Mouse (Mus musculus) intestine, postnatal 0 days (tissue): ENCODE results near the gene Fam3b. TPM values are rescaled to one million over a fixed set of nuclear protein-coding genes. Genes with fewer than 3 reads are reported as not detected.

Experiments
- ATAC-seq: fragments of 200-750 bp; cut with Nextera tagmentation; 2 replicates; pipeline ENCODE4 v1.8.0; 2017; ENCODE audit warnings: mild to moderate bottlenecking, moderate TSS enrichment, moderate library complexity
- H3K27ac ChIP-seq: fragments of 300-500 bp; sonication (generic); 2 replicates; pipeline ENCODE4 v1.5.1; 2014; ENCODE audit warnings: mild to moderate bottlenecking, low read depth, low read length, moderate library complexity
- H3K27me3 ChIP-seq: fragments of 300-500 bp; sonication (generic); replicated peaks from 2 replicates; pipeline ENCODE4 v1.6.1; 2014; ENCODE audit warnings: low read length, mixed read lengths; ENCODE audit not compliant: control insufficient read depth, insufficient read depth
- H3K36me3 ChIP-seq: fragments of 300-500 bp; sonication (generic); 2 replicates; pipeline ENCODE4 v1.6.1; 2014; ENCODE audit warnings: mild to moderate bottlenecking, moderate library complexity; ENCODE audit not compliant: control insufficient read depth, insufficient read depth
- H3K4me1 ChIP-seq: fragments of 300-500 bp; sonication (generic); replicated peaks from 2 replicates; pipeline ENCODE4 v1.6.1; 2014; ENCODE audit warnings: antibody characterized with exemption, low read length, mixed read lengths; ENCODE audit not compliant: control insufficient read depth, insufficient read depth
- H3K4me2 ChIP-seq: fragments of 300-500 bp; sonication (generic); replicated peaks from 2 replicates; pipeline ENCODE4 v1.6.1; 2014; ENCODE audit warnings: low read depth, mild to moderate bottlenecking, moderate library complexity
- H3K4me3 ChIP-seq: fragments of 300-500 bp; sonication (generic); 2 replicates; pipeline ENCODE4 v1.5.1; 2014; ENCODE audit warnings: low read depth, low read length
- H3K9ac ChIP-seq: fragments of 300-500 bp; sonication (generic); 2 replicates; pipeline ENCODE4 v1.6.1; 2014; ENCODE audit warnings: mild to moderate bottlenecking, low read depth, low read length
- H3K9me3 ChIP-seq: fragments of 300-500 bp; sonication (generic); 2 replicates; pipeline ENCODE4 v1.6.1; 2016; ENCODE audit warnings: mixed run types; ENCODE audit not compliant: control insufficient read depth
- CTCF ChIP-seq: sonication (generic); IDR thresholded peaks from 2 replicates; pipeline ENCODE4 v1.5.1; 2016; ENCODE audit warnings: low read depth, mild to moderate bottlenecking, control low read depth, antibody characterized with exemption, moderate library complexity
- WGBS: fragments of 180-500 bp; shearing (Covaris S2); extraction: QIAGEN DNeasy Blood & Tissue Kit; methylation state at CpG from one replicate; pipeline ENCODE4 v1.1.7; 2014; 5-methylcytosine and 5-hydroxymethylcytosine counted together
- polyA plus RNA-seq: library from polyadenylated mRNA; unstranded; fragments of >200 nt; fragmentation: Nextera tagmentation; extraction: Ambion mirVana; gene quantifications from 2 replicates; pipeline ENCODE4 v1.2.1, GENCODE M21; 2015

Fam3b gene
- polyA plus RNA-seq, 1 experiment from 2014 or later: 5.8 TPM

DNA sequence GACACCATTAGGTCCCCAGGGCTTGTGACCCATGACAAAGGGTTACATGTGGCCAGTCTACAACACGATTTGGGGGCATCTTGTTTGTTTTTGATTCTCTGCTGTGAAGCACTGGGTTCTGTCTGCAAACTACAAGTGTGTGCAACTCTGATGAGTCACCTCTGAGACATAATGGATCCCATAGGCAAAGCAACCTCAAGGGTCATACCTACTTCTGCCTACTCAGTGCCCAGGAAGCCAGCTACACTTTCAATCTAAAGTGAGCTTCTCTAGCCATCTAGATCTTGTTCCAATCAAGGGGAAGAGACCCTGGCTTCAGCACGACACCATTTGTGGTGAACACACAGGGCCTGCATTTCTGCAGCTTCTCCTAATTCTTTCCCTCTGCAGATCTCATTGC, 53.3 kb downstream of the Fam3b start:
- Histone ChIP-seq H3K27me3 (no peaks in the 10 kb centered on the region), H3K4me2 (no peak overlapping the region), H3K4me3 (no peak overlapping the region), H3K27ac (no peak overlapping the region), H3K9me3 (no peaks in the 10 kb centered on the region), H3K9ac (no peak overlapping the region), H3K36me3 (no peaks in the 10 kb centered on the region), H3K4me1 (no peaks in the 10 kb centered on the region)
- no peak for TF ChIP-seq CTCF
- WGBS: 77% methylated on average over 2 of the region's 2 CpGs
- no peak for ATAC-seq

DNA sequence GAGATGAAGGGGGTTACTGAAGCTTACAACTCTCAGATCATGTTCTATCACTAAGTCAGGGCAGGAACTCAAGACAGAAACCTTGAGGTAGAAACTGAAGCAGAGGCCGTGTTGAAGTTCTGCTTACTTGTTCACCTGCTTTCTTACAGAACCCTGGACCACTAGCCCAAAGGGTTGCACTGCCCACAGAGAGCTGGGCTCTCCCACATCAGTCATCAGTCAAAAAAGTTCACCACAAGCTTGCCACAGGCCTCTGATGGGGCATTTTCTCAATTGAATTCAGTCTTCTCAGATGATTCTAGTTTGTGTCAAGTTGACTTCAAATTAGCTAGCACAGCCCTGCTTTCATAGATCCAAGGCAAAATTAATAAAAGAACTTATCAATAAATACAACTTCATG, 54.8 kb downstream of the Fam3b start:
- TF ChIP-seq CTCF: no peak
- H3K9me3 ChIP-seq: no peaks in the 10 kb centered on the region
- no peaks in the 10 kb centered on the region for H3K4me1 ChIP-seq
- H3K27ac ChIP-seq: no peak overlapping the region
- 80% methylated on average over 1 of the region's 1 CpGs for WGBS
- H3K9ac ChIP-seq: no peak overlapping the region
- no peak for ATAC-seq
- H3K4me3 ChIP-seq: no peak overlapping the region
- H3K27me3 ChIP-seq: no peaks in the 10 kb centered on the region
- H3K4me2 ChIP-seq: no peak overlapping the region
- no peaks in the 10 kb centered on the region for H3K36me3 ChIP-seq

DNA sequence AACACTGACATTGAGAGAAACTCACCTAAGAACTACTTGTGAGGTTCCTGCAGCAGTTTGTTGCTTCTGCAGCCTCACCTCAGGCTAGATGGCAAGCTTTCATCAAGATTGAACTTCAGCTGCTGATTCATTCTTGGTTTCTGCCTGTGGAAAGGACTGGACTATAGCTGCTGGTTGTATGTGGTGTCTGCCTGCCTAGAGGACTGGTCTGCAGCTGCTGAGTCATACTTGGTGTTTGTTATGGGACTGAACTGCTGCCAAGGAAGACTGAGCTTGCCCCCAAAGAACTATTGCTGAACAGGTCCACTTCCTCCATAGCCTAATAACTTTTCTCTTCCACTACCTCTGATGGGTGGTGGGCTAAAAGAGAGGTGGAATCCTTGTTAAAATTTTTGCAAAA, 67.2 kb downstream of the Fam3b start:
- Histone ChIP-seq H3K27me3 (no peaks in the 10 kb centered on the region), H3K4me1 (no peaks in the 10 kb centered on the region)
- TF ChIP-seq CTCF: no peak

DNA sequence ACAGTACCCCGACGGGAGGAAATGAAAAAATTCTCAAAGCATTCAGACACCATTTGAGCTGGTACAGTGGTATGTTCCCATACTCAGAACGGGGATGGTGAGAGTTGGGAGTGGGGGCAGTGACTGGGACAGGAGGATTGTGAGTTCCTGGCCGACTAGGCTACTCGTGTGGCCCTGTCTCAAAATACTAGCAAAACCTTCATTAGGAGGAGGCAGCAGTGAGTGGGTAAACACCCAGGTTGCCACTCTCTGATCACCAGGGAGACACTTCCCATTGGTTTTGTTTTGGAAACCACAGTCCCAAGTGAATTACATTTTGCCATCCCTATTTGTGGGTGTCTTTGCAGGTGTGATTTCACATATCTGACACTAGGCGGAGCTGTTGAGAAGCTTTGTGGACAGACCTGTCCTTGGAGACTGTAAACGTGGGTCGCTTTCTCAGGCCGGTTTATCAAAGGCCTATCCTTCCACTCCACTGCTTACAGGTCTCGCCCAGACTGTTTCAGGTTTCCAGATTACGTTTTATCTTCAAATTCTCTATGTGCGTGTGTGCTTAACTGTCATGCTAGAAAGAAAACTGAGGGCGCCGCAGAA, 70.8 kb downstream of the Fam3b start:
- peak; percentile 60; the same call in 1 of the 2 replicates for ATAC-seq
- WGBS: 47% methylated on average over 14 of the region's 14 CpGs
- H3K4me3 ChIP-seq: no peak overlapping the region

More for the DNA sequence above, 67.2 kb downstream of the Fam3b start:
- no peak for ATAC-seq
- H3K27ac ChIP-seq: no peak overlapping the region
- no peak overlapping the region for H3K4me3 ChIP-seq
- H3K9me3 ChIP-seq: no peaks in the 10 kb centered on the region
- H3K4me2 ChIP-seq: no peak overlapping the region
- no peaks in the 10 kb centered on the region for H3K36me3 ChIP-seq
- no peak overlapping the region for H3K9ac ChIP-seq

DNA sequence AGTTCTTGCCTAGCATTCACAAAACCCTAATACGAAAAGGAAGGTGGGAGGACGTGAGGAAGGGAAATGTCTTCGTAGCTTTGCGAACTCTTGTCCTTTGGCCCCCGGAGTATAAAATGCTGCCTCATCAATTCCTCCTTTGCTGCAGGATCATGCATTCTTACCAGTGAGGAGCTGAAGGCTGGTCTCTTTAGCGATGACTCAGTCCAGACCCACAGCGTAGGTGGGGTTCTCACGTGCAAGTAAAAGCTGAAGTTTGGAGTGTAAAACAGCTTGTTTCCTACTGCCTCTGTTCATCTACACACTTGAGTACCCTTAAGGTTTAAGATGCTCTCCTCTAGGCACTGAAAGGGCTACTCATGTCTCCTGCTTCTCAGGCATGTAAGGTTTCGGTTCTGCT, 72.6 kb downstream of the Fam3b start:
- no peak overlapping the region for H3K27ac ChIP-seq
- no peak for TF ChIP-seq CTCF
- no peaks in the 10 kb centered on the region for H3K9me3 ChIP-seq
- no peaks in the 10 kb centered on the region for H3K36me3 ChIP-seq
- ATAC-seq: no peak
- no peak overlapping the region for H3K9ac ChIP-seq
- no peak overlapping the region for H3K4me2 ChIP-seq
- H3K4me3 ChIP-seq: no peak overlapping the region
- H3K4me1 ChIP-seq: no peaks in the 10 kb centered on the region
- no peaks in the 10 kb centered on the region for H3K27me3 ChIP-seq
- 69% methylated on average over 9 of the region's 9 CpGs for WGBS

More for the DNA sequence above, 70.8 kb downstream of the Fam3b start:
- H3K9ac ChIP-seq: no peak overlapping the region
- H3K27ac ChIP-seq: no peak overlapping the region
- no peaks in the 10 kb centered on the region for H3K4me1 ChIP-seq
- no peaks in the 10 kb centered on the region for H3K9me3 ChIP-seq
- H3K36me3 ChIP-seq: no peaks in the 10 kb centered on the region
- peak; percentile 93 for TF ChIP-seq CTCF
- H3K4me2 ChIP-seq: no peak overlapping the region
- H3K27me3 ChIP-seq: no peaks in the 10 kb centered on the region

DNA sequence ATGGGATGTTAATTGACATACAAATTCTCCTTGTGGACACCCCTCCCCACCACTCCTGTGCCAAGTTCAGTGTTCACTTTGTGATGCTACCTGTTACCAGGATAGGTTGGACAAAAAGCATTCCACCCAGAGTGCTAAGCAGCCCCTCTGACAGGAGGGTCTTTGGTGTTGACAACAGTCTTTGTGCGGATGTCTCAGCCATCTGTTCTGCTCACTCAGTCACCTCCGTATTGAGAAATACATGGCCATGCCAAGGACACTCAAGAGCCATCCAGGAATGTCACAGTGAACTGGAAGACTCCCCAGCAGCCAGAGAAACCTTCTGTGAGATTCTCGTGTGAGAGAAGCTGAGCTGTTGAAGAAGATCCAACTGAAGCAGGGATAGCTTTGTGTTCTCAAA, 76.4 kb downstream of the Fam3b start:
- Histone ChIP-seq H3K9ac (no peak overlapping the region), H3K27me3 (no peaks in the 10 kb centered on the region)

More for the DNA sequence above, 76.4 kb downstream of the Fam3b start:
- no peak overlapping the region for H3K4me2 ChIP-seq
- no peak overlapping the region for H3K4me3 ChIP-seq
- 73% methylated on average over 3 of the region's 3 CpGs for WGBS
- no peak for TF ChIP-seq CTCF
- no peak for ATAC-seq
- no peaks in the 10 kb centered on the region for H3K4me1 ChIP-seq
- no peaks in the 10 kb centered on the region for H3K36me3 ChIP-seq
- no peak overlapping the region for H3K27ac ChIP-seq
- no peaks in the 10 kb centered on the region for H3K9me3 ChIP-seq
